Mouse (Mus musculus) central nervous system, embryonic 14 days (tissue): ENCODE measurements around the gene Pdhb. TPM values are rescaled to one million over a fixed set of nuclear protein-coding genes. Genes with fewer than 3 reads are reported as not detected.

Experiments
- polyA plus RNA-seq: library from polyadenylated mRNA; depleted of rRNA; stranded (reverse); fragments of >200 nt; gene quantifications from 2 replicates; pipeline ENCODE4 v1.2.3, GENCODE M21; 2012; rRNA removed

The Pdhb gene
- 202 and 212 TPM in 2 replicates for polyA plus RNA-seq

DNA sequence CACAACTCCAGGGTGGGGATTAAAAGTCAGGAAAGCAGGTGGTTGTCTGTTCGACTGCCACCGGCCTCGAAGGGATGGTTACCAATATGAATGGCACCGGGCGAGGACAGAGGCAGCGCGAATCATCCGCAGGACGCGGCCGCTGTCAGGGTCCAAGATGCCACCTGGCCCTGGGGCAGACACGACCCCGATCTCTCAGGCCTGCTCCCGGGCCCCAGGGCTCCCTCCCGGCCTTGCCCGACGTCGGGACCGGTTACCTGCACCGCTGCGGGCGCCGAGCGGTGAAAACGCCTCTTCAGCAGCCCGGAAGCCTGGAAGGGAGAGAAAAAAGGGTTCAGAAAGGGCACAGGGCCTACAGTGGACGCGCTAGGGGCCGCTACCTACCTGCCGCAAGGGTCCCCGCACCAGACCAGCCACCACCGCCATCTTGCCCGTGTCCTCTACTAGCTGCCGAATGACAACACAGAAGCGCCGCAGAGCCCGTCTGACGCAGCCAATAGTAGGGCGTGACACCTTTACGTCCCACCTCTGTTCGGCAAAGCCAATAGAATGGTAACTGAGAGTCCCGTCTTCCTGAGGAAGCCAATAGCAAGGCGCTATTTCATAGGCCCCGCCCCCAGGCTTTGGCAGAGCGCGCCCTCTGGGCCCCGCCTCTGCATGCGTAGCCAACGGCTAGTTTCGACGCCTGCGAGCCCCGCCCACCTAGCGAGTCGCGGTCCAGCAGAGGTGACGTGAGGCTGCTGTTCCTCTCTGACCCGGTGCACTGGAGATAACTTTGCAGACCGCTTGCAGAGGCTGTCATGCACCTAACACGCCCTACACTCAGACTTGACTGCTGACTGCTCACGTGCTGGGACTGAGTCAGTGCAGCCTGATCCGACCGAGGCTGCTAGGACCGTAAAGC, at the start of gene Pdhb:
Pdhb (minus strand) TSS at position 519 of the 904 bp plus-strand sequence.

DNA sequence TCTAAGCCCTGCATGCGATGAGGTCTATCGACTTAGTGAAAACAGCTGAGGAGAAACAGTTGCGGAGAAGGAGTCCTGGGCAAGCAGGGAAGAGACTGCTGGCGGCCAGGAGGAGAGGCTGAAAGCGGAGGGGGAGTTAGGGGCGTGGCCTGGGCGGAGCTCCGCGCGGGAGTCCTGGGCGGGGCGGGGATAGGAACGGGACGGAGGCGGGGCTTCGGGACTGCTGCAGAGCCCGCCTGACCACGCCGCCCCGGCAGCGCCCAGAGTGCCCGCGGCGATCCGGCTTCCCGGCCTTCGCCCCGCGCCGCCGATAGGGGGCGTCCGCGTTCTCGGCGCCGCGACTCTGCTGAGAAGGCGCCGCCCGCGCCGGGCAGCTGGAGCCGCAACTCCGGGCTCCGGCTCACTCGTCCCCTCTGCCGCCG, 41.0 kb upstream of the Pdhb start, which contains the start of gene Kctd6:
Kctd6 (plus strand) TSS at position 338 of the 422 bp plus-strand sequence.

Other genes starting within 250 kb of the Pdhb start
- 0.15 and 0.20 TPM in 2 replicates for gene Gm45521, start 215.7 kb downstream of the Pdhb start, polyA plus RNA-seq
- gene Dnase1l3, start 178.5 kb downstream of the Pdhb start, polyA plus RNA-seq = 0.02 and 0.06 TPM in 2 replicates
- gene Abhd6, start 170.1 kb downstream of the Pdhb start, polyA plus RNA-seq = 14.9 and 16.6 TPM in 2 replicates
- 25.3 and 25.8 TPM in 2 replicates for gene Rpp14, start 92.7 kb downstream of the Pdhb start, polyA plus RNA-seq
- gene Pxk, start 74.8 kb downstream of the Pdhb start, polyA plus RNA-seq = 56.1 and 57.3 TPM in 2 replicates
- gene Kctd6, start 41.1 kb upstream of the Pdhb start, polyA plus RNA-seq = 15.4 and 16.7 TPM in 2 replicates
- not detected in 2 replicates for gene Acox2, start 86.3 kb upstream of the Pdhb start, polyA plus RNA-seq
- 0.65 and 2.4 TPM in 2 replicates for gene Fam107a, start 145.0 kb upstream of the Pdhb start, polyA plus RNA-seq
- gene Oit1, start 205.7 kb upstream of the Pdhb start, polyA plus RNA-seq = 0.11 and 0.39 TPM in 2 replicates